Mouse (Mus musculus) kidney, embryonic 14.5 days (tissue): ENCODE results near the gene Gm49450. TPM values are rescaled to one million over a fixed set of nuclear protein-coding genes. Genes with fewer than 3 reads are reported as not detected.

Experiments used
- ATAC-seq: fragments of 200-750 bp; cut with Nextera tagmentation; 2 replicates; pipeline ENCODE4 v1.8.0; 2017; ENCODE audit warnings: moderate number of reproducible peaks, mild to moderate bottlenecking, moderate TSS enrichment, moderate library complexity; ENCODE audit not compliant: low FRiP score, low TSS enrichment
- H3K27ac ChIP-seq: fragments of 300-500 bp; sonication (generic); 2 replicates; pipeline ENCODE4 v1.5.1; 2014; ENCODE audit warnings: low read depth, mild to moderate bottlenecking, low read length, moderate library complexity, mixed read lengths
- H3K27me3 ChIP-seq: fragments of 300-500 bp; sonication (generic); 2 replicates; pipeline ENCODE4 v1.6.1; 2014; ENCODE audit warnings: mild to moderate bottlenecking, low read length; ENCODE audit not compliant: control insufficient read depth, insufficient read depth
- H3K36me3 ChIP-seq: fragments of 300-500 bp; sonication (generic); 2 replicates; pipeline ENCODE4 v1.6.1; 2014; ENCODE audit warnings: low read length, mixed read lengths; ENCODE audit not compliant: control insufficient read depth, insufficient read depth
- H3K4me1 ChIP-seq: fragments of 300-500 bp; sonication (generic); 2 replicates; pipeline ENCODE4 v1.6.1; 2014; ENCODE audit warnings: low read length, mixed read lengths; ENCODE audit not compliant: control insufficient read depth, insufficient read depth
- H3K4me2 ChIP-seq: fragments of 300-500 bp; sonication (generic); replicated peaks from 2 replicates; pipeline ENCODE4 v1.6.1; 2014; ENCODE audit warnings: low read depth, mild to moderate bottlenecking, low read length
- H3K4me3 ChIP-seq: fragments of 300-500 bp; sonication (generic); 2 replicates; pipeline ENCODE4 v1.5.1; 2014; ENCODE audit warnings: mild to moderate bottlenecking, low read length
- H3K9ac ChIP-seq: fragments of 300-500 bp; sonication (generic); 2 replicates; pipeline ENCODE4 v1.6.1; 2014; ENCODE audit warnings: low read depth, mild to moderate bottlenecking, low read length, moderate library complexity
- H3K9me3 ChIP-seq: fragments of 300-500 bp; sonication (generic); 2 replicates; pipeline ENCODE4 v1.6.1; 2016; ENCODE audit warnings: low read length; ENCODE audit not compliant: control insufficient read depth
- WGBS: fragments of 180-500 bp; shearing (Covaris S2); extraction: QIAGEN DNeasy Blood & Tissue Kit; methylation state at CpG from one replicate; pipeline ENCODE4 v1.1.7; 2014; 5-methylcytosine and 5-hydroxymethylcytosine counted together
- polyA plus RNA-seq: library from polyadenylated mRNA; unstranded; fragments of >200 nt; fragmentation: Nextera tagmentation; extraction: Ambion mirVana; gene quantifications from 2 replicates; pipeline ENCODE4 v1.2.1, GENCODE M21; 2014

The Gm49450 gene
- polyA plus RNA-seq, 1 experiment from 2014 or later, result not detected

DNA sequence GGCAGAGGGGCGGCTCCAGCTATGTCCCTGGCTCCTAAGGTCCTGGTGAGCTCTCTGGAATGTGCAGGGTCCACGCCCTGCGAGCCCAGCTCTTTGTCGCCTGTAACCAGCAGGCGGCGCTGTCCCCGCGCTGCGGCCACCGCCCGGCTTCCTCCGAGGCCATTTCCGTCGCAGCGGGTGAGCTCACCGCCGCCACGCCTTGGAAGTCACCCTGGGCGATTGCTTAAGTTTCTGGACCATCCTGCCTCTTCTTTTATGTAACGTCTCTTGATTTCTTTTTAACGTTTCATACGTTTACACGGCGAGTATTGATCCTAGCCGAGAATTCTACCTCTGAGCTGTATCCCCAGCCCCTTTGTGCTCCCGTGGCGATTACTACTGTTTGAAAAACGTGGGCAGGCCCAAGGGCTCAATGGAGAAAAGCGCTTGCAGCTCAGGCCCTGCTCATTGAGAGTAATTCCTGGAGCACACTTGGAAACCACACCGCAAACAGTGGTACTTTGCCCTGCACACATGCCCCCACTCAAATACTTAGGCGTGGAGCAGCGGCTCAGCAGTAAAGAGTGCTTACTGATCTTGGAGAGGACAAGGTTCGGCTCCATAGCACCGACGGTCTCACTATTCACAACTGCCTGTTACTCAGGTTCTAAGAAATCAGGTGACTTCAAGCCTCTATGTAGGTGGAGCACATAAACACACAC, 39.9 kb upstream of the Gm49450 start:
- Histone ChIP-seq H3K9me3 (no peaks in the 10 kb centered on the region), H3K36me3 (no peaks in the 10 kb centered on the region), H3K27me3 (no peaks in the 10 kb centered on the region), H3K9ac (peak overlapping the region; percentile 63), H3K4me1 (peaks cover 9% of the 10 kb centered on the region), H3K4me2 (peak overlapping the region; percentile 64), H3K27ac (peak overlapping the region; percentile 94), H3K4me3 (peak overlapping the region; percentile 38)
- ATAC-seq, result peak; percentile 94
- 6% methylated on average over 35 of the region's 35 CpGs for WGBS

DNA sequence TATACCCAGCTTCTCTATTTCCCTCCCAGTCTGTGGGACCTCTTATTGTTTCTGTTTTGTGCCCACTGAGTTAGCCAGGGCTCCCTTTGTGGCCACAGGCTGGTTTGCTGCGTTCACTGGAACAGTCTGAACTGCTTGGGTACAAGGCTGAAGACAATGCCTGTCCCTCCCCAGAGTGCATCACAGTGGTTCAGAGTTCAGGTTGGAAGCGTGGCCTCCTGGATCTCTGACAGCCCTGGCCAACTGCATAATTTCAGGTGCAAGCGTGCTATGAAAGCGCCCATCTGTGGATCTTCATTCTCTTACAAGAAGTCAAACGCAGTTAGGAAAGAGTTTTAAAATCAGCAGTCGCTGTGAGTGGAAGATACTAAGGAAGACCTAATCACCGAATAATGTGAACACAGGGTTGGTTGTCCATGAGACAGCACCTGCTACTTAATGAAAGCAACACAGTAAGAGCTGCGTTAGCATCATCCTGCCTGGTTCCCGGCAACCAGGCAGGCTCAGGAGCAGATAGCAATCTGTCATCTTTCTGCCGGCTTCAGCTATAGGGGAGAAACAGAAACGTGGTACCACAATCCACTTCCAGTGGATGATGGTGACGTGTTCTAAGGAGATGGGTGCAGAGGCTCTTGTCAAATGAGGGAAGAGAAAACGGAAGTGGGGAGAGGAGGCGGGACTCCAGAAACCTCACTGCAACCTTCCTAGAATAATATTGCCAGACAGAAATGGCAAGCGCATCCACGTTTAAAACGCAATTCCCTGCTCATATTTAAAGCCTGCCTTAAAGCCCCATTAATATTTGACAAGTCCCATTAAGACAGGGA, 38.9 kb upstream of the Gm49450 start:
- H3K9me3 ChIP-seq, result no peaks in the 10 kb centered on the region
- ATAC-seq, result no peak
- no peaks in the 10 kb centered on the region for H3K36me3 ChIP-seq
- peak overlapping the region; percentile 64 for H3K4me2 ChIP-seq
- peak overlapping the region; percentile 94; the same call in 1 of the 2 replicates for H3K27ac ChIP-seq
- WGBS, result 38% methylated on average over 17 of the region's 17 CpGs
- peak overlapping the region; percentile 38 for H3K4me3 ChIP-seq
- peak overlapping the region; percentile 63; the same call in 1 of the 2 replicates for H3K9ac ChIP-seq
- no peaks in the 10 kb centered on the region for H3K27me3 ChIP-seq
- H3K4me1 ChIP-seq, result peaks cover 9% of the 10 kb centered on the region

- Histone ChIP-seq H3K27ac (no peak overlapping the region), H3K4me2 (no peak overlapping the region), H3K4me3 (no peak overlapping the region), H3K36me3 (no peaks in the 10 kb centered on the region), H3K4me1 (peaks cover 9% of the 10 kb centered on the region), H3K9me3 (no peaks in the 10 kb centered on the region), H3K9ac (peak overlapping the region; percentile 40), H3K27me3 (no peaks in the 10 kb centered on the region)
- WGBS, result 40% methylated on average over 9 of the region's 9 CpGs
- ATAC-seq, result no peak
Measured at GRCm38 (mm10) chr15:98991540-98992050, 38.2 kb upstream of the Gm49450 start.

DNA sequence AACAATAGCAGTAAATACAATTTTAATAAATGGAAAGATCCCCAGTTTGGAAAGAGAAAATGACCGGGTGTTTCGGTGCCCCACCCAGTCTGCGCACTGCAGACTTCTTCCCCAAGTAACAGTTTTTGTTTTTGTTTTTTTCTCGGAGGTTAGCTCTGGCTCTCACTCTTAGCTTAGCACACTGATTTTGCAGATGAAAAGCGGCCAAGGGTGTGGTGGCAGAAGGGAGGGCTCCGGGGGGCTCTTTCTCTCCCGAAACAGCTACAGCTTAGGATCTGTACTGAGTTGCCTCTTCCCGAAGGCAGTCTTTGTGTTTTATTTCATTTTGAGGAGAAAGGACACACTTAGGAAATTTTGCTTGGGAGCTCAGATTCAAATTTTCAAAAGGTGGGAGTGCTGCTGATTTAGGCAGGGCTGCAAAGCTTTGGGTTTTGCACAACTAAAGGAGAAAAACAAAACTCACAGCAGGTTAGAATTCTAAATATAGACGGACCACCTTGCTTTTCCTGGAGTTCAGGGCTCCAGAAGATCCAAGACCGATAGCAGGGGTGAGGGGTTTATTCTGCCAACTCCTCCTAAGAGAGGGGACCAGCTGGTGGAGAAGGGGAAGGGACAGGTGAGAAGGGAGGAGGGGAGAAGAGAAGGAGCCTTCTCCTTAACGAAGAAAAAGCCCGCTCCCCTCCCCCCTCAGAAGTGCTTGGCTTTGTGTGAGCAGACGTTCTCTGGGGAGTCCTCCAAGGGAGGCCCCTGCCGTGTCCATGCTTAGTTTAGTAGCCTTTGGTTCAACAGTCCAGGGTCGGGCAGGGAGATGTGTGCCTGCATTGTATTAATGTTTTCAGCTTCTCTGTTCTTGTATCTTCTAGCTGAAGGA, 37.6 kb upstream of the Gm49450 start:
- Histone ChIP-seq H3K4me1 (peaks cover 11% of the 10 kb centered on the region), H3K36me3 (no peaks in the 10 kb centered on the region), H3K4me3 (no peak overlapping the region), H3K9me3 (no peaks in the 10 kb centered on the region), H3K27me3 (no peaks in the 10 kb centered on the region), H3K4me2 (0 out of 2 replicates have a peak overlapping the region, but pooled peaks have one; percentile 2), H3K27ac (no peak overlapping the region; the same call in 1 of the 2 replicates), H3K9ac (peak overlapping the region; percentile 40)
- WGBS, result 33% methylated on average over 15 of the region's 15 CpGs
- no peak for ATAC-seq

DNA sequence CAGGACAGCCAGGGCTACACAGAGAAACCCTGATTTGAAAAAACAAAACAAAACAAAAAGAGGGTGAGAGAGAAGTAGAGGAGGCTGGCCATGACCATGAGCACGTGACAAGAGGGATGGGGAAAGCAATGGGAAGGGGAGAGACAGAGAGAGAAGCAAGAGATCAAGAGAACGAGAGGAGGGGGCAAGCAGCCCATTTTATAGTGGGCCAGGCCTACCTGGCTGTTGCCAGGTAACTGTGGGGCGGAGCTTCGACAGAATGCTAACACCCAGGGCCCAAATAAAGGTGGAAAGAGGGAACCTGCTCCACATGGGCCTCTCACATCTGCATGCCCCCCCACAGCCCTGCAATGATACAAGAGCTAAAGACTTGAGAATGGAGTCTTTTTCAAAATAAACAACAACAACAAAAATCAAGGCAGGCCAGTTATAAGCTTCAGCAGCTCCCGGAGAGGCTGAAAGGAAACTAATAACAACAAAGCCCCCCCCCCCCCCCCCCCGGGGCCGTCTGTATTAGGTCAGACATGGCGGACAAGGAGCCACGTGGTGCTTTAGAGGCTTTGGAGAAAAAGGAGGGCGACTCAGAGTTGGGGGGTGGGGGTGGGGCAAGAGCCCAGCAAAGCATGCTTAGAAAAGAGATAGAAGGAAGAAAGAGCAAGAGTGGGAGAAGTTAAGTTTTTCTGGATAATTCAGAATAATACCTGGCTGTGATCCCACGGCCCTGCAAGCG, 36.5 kb upstream of the Gm49450 start:
- 49% methylated on average over 10 of the region's 12 CpGs for WGBS
- Histone ChIP-seq H3K9ac (no peak overlapping the region), H3K4me1 (peaks cover 11% of the 10 kb centered on the region), H3K27me3 (no peaks in the 10 kb centered on the region), H3K4me2 (no peak overlapping the region), H3K36me3 (no peaks in the 10 kb centered on the region), H3K27ac (no peak overlapping the region), H3K9me3 (no peaks in the 10 kb centered on the region), H3K4me3 (no peak overlapping the region)
- ATAC-seq, result no peak

DNA sequence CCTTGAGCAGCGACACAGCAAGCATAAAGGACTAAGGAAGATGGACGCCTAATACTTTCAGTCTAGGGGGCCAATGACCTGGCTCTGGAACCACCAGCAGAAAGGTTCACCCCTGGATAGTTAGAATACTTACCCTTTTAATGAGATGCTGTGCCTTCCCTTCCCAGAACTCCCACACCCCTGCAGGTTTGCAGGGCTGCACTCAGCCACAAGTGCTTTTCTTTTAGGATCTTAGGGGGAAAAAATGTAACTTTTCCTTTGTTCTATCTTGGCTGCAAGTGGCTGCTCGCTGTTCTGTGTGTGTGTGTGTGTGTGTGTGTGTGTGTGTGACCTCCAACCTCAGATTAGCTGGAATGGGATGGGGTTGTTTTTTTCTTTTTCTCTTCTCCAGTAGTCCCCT, 35.4 kb upstream of the Gm49450 start:
- Histone ChIP-seq H3K36me3 (no peaks in the 10 kb centered on the region), H3K27ac (no peak overlapping the region), H3K4me3 (no peak overlapping the region), H3K4me2 (no peak overlapping the region), H3K9ac (no peak overlapping the region), H3K9me3 (no peaks in the 10 kb centered on the region), H3K4me1 (peaks cover 11% of the 10 kb centered on the region), H3K27me3 (no peaks in the 10 kb centered on the region)
- no peak for ATAC-seq
- WGBS, result 71% methylated on average over 3 of the region's 3 CpGs

DNA sequence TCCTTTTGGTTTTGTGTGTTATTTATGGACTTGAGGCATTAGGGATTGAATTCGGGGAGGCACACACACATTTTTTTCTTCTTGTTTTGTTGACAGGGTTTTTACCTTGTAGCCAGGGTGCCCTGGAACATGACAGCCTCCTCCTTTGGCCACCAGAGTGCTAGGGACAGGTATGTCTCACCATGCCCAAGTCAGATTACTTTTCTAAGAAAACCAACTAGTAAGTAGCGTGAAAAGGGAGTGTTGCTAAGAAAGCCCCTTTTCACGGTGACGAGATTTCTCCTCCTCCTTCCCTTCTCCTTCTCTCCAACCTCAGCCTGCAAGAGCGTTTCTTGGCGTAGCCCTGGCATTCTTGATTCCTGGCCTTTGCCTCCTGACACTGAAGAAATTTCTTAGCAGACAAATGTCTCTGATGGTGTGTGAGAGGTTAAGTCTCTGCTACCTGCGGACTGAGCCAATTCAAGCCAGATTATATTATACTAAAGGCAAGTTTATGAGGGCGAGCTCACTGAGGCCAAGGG, 34.4 kb upstream of the Gm49450 start:
- H3K4me1 ChIP-seq, result 0 out of 2 replicates have a peak, but pooled peaks cover 8% of the 10 kb centered on the region
- 48% methylated on average over 8 of the region's 8 CpGs for WGBS
- no peaks in the 10 kb centered on the region for H3K9me3 ChIP-seq
- H3K27me3 ChIP-seq, result no peaks in the 10 kb centered on the region
- no peak overlapping the region for H3K4me3 ChIP-seq
- no peak overlapping the region for H3K9ac ChIP-seq
- H3K27ac ChIP-seq, result peak overlapping the region; percentile 44; the same call in 1 of the 2 replicates
- H3K4me2 ChIP-seq, result no peak overlapping the region
- ATAC-seq, result no peak
- no peaks in the 10 kb centered on the region for H3K36me3 ChIP-seq
